Comparison of ENCODE assay signal across 23 mouse cellular contexts in the genomic region with DNA sequence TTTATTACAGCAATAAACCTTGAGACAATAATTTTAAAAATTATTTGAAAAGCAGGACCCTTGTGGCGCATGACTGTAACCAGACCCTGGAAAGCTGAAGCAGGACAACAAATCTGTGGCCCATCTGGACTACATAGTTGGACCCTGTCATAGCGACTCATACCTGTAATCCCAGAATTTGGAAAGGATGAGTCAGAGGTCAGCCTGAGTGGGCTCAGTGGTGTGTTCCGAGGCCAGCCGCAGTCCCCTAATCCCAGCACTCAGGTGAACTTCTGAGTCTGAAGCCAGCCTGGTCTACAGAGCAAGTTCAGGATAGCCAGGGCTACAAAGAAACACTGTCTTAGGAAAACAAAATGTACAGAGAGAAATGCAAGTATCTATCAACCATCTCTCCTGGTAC. TPM values are rescaled to one million over a fixed set of nuclear protein-coding genes. Genes with fewer than 3 reads are reported as not detected.
DNase-seq lines count a peak whose midpoint lies in the region; ATAC-seq and TF ChIP-seq lines count a peak whose summit lies in the region.
"Had no signal": no experiment of that assay in that cellular context is flagged by ENCODE, and none has a peak within 500 bp of the region (broad histone marks: within the 10 kb centered on the region; RNA-seq: fewer than 3 reads in every experiment).

No protein-coding gene starts in this region.

- peak; percentile 54 for DNase-seq in heart, adult 11 months
- DNase-seq in heart, adult 18-20 months: no peak
- DNase-seq in midbrain, embryonic 11.5 days (ENCODE audit: low spot score, missing footprints): peak; percentile 19
- DNase-seq in midbrain, embryonic 10.5 days (ENCODE audit: low spot score): no peak
- DNase-seq in thymus, postnatal 14 days: no peak
- DNase-seq: adrenal gland, adult 8-10 months; adrenal gland, postnatal 14 days; adrenal gland, postnatal 36 days; cerebellum, adult 11-12 months; cerebellum, adult 2 months; cerebellum, adult 9-10 months; cerebellum, postnatal 10 days; cerebellum, postnatal 25 days had no signal

- no peaks in the 10 kb centered on the region for H3K9me3 ChIP-seq in midbrain, embryonic 11.5 days (ENCODE audit: control insufficient read depth, low read length)
- no peaks in the 10 kb centered on the region for H3K9me3 ChIP-seq in midbrain, embryonic 10.5 days (replicated peaks)
- H3K9me3 ChIP-seq: embryonic facial prominence, embryonic 13.5 days; embryonic facial prominence, embryonic 15.5 days; forebrain, embryonic 10.5 days; forebrain, embryonic 12.5 days had no signal

- no peak for ATAC-seq in midbrain, embryonic 11.5 days (ENCODE audit: low FRiP score)
- ATAC-seq: activated CD4-positive, CD25-positive, alpha-beta regulatory T cell, adult 4 months; forebrain, embryonic 14.5 days; forebrain, embryonic 16.5 days; Patski had no signal

- H3K9ac ChIP-seq in midbrain, embryonic 11.5 days (ENCODE audit: low read length): no peak overlapping the region
- H3K9ac ChIP-seq: embryonic facial prominence, embryonic 13.5 days; embryonic facial prominence, embryonic 15.5 days; forebrain, embryonic 12.5 days had no signal

- TF ChIP-seq POLR2A in bone marrow, adult 2 months (IDR thresholded peaks at IDR 0.05; ENCODE audit: borderline replicate concordance, control insufficient read depth, low read depth, low read length): no peak

- TF ChIP-seq CTCF in bone marrow, adult 2 months (IDR thresholded peaks at IDR 0.05; ENCODE audit: control insufficient read depth, insufficient read depth, low read length): no peak

- H3K27me3 ChIP-seq in midbrain, embryonic 11.5 days (ENCODE audit: control insufficient read depth, insufficient read depth, low read length): no peaks in the 10 kb centered on the region
- H3K27me3 ChIP-seq in midbrain, embryonic 10.5 days (ENCODE audit: low read depth, poor library complexity, severe bottlenecking): peaks cover 13% of the 10 kb centered on the region
- H3K27me3 ChIP-seq: embryonic facial prominence, embryonic 13.5 days; embryonic facial prominence, embryonic 15.5 days; Patski had no signal

- no peaks in the 10 kb centered on the region for H3K36me3 ChIP-seq in midbrain, embryonic 11.5 days (ENCODE audit: control insufficient read depth, insufficient read depth, low read length)
- no peaks in the 10 kb centered on the region for H3K36me3 ChIP-seq in midbrain, embryonic 10.5 days
- H3K36me3 ChIP-seq: embryonic facial prominence, embryonic 13.5 days; embryonic facial prominence, embryonic 15.5 days; forebrain, embryonic 10.5 days; forebrain, embryonic 12.5 days had no signal

- H3K4me1 ChIP-seq in midbrain, embryonic 11.5 days (ENCODE audit: control insufficient read depth, insufficient read depth, low read length): no peaks in the 10 kb centered on the region
- H3K4me1 ChIP-seq in midbrain, embryonic 10.5 days: peaks cover 15% of the 10 kb centered on the region
- peaks cover 1% of the 10 kb centered on the region; the same call in 1 of the 2 replicates for H3K4me1 ChIP-seq in bone marrow, adult 2 months (ENCODE audit: control insufficient read depth, insufficient read depth, low read length)
- H3K4me1 ChIP-seq: embryonic facial prominence, embryonic 13.5 days; embryonic facial prominence, embryonic 15.5 days had no signal

- 95% methylated on average over 4 of the region's 4 CpGs for WGBS in midbrain, embryonic 11.5 days
- WGBS in midbrain, embryonic 10.5 days: 92% methylated on average over 4 of the region's 4 CpGs
- whole genome bisulfite sequencing in bone marrow, adult 2 months: 90% methylated on average over 4 of the region's 4 CpGs

- no peak overlapping the region for H3K4me2 ChIP-seq in midbrain, embryonic 11.5 days
- H3K4me2 ChIP-seq: embryonic facial prominence, embryonic 13.5 days; embryonic facial prominence, embryonic 15.5 days; forebrain, embryonic 12.5 days had no signal

- H3K4me3 ChIP-seq in midbrain, embryonic 11.5 days (ENCODE audit: low read depth, low read length): no peak overlapping the region
- H3K4me3 ChIP-seq in midbrain, embryonic 10.5 days: no peak overlapping the region
- no peak overlapping the region for H3K4me3 ChIP-seq in bone marrow, adult 2 months (replicated peaks; ENCODE audit: control insufficient read depth, low read depth, low read length)
- H3K4me3 ChIP-seq: embryonic facial prominence, embryonic 13.5 days; embryonic facial prominence, embryonic 15.5 days; erythroblast, embryonic 14.5 days; forebrain, embryonic 10.5 days; forebrain, embryonic 12.5 days had no signal

- H3K27ac ChIP-seq in midbrain, embryonic 11.5 days (ENCODE audit: low read depth, low read length): no peak overlapping the region
- no peak overlapping the region for H3K27ac ChIP-seq in midbrain, embryonic 10.5 days (replicated peaks)
- H3K27ac ChIP-seq in bone marrow, adult 2 months (ENCODE audit: control insufficient read depth, insufficient read depth, low read depth, low read length, poor library complexity): peak overlapping the region; percentile 86; the same call in 1 of the 2 replicates
- H3K27ac ChIP-seq: embryonic facial prominence, embryonic 13.5 days; embryonic facial prominence, embryonic 15.5 days; forebrain, embryonic 10.5 days; forebrain, embryonic 12.5 days had no signal

RNA-seq across cellular contexts. Expression of gene Ccdc88b, which starts 3.4 kb away (rescaled TPM):
- 1 to 10 TPM in 1 of 2 experiments, under 1 TPM in 1; 0.79 to 2.2 TPM for total RNA-seq in heart, adult 18-20 months (2021)
- polyA plus RNA-seq in midbrain, embryonic 11.5 days (2014; fragmentation: Nextera tagmentation; extraction: Ambion mirVana): 0.26 and 0.58 TPM in 2 replicates
- 0.33 and 0.57 TPM in 2 replicates for polyA plus RNA-seq in midbrain, embryonic 10.5 days (2016; fragmentation: Nextera tagmentation; extraction: Ambion mirVana)
- 29.0 and 66.6 TPM in 2 replicates for polyA plus RNA-seq in bone marrow, adult 2 months (2011; ENCODE audit: insufficient read depth, insufficient read length, low replicate concordance, missing spikeins)

RNA-seq across cellular contexts. Expression of gene Rps6ka4, which starts 21.0 kb away (rescaled TPM):
- total RNA-seq in heart, adult 18-20 months (2021): 10 to 100 TPM; 17.0 to 17.3 TPM
- polyA plus RNA-seq in midbrain, embryonic 11.5 days (2014; fragmentation: Nextera tagmentation; extraction: Ambion mirVana): 4.8 and 5.1 TPM in 2 replicates
- polyA plus RNA-seq in midbrain, embryonic 10.5 days (2016; fragmentation: Nextera tagmentation; extraction: Ambion mirVana): 5.0 and 7.9 TPM in 2 replicates
- 4.7 and 5.5 TPM in 2 replicates for polyA plus RNA-seq in bone marrow, adult 2 months (2011; ENCODE audit: insufficient read depth, insufficient read length, low replicate concordance, missing spikeins)

RNA-seq across cellular contexts. Expression of gene Trmt112, which starts 48.0 kb away (rescaled TPM):
- 10 to 100 TPM; 37.7 to 39.3 TPM for total RNA-seq in heart, adult 18-20 months (2021)
- polyA plus RNA-seq in midbrain, embryonic 11.5 days (2014; fragmentation: Nextera tagmentation; extraction: Ambion mirVana): 147 and 151 TPM in 2 replicates
- 150 and 156 TPM in 2 replicates for polyA plus RNA-seq in midbrain, embryonic 10.5 days (2016; fragmentation: Nextera tagmentation; extraction: Ambion mirVana)
- 28.6 and 37.9 TPM in 2 replicates for polyA plus RNA-seq in bone marrow, adult 2 months (2011; ENCODE audit: insufficient read depth, insufficient read length, low replicate concordance, missing spikeins)

RNA-seq across cellular contexts. Expression of gene Prdx5, which starts 48.5 kb away (rescaled TPM):
- 100 to 1,000 TPM; 763 to 838 TPM for total RNA-seq in heart, adult 18-20 months (2021)
- 123 and 127 TPM in 2 replicates for polyA plus RNA-seq in midbrain, embryonic 11.5 days (2014; fragmentation: Nextera tagmentation; extraction: Ambion mirVana)
- 169 and 180 TPM in 2 replicates for polyA plus RNA-seq in midbrain, embryonic 10.5 days (2016; fragmentation: Nextera tagmentation; extraction: Ambion mirVana)
- polyA plus RNA-seq in bone marrow, adult 2 months (2011; ENCODE audit: insufficient read depth, insufficient read length, low replicate concordance, missing spikeins): 181 and 324 TPM in 2 replicates

Comparison
In these comparisons a context has a peak if more than half of its experiments do, and no peak if none do; other contexts are left out.
1. DNase-seq: peak in heart, adult 11 months (single experiment) and midbrain, embryonic 11.5 days (single experiment); none in heart, adult 18-20 months (0 of 2), midbrain, embryonic 10.5 days (single experiment) and thymus, postnatal 14 days (single experiment).
2. RNA of gene Ccdc88b, which starts 3.4 kb away (polyA plus RNA-seq): 29.0 to 66.6 TPM in bone marrow, adult 2 months; 0.33 to 0.57 TPM in midbrain, embryonic 10.5 days and 0.26 to 0.58 TPM in midbrain, embryonic 11.5 days; every median in the first group is over 10 times any median in the second.